Comparison of ENCODE assay signal across 23 mouse cellular contexts in the genomic region with DNA sequence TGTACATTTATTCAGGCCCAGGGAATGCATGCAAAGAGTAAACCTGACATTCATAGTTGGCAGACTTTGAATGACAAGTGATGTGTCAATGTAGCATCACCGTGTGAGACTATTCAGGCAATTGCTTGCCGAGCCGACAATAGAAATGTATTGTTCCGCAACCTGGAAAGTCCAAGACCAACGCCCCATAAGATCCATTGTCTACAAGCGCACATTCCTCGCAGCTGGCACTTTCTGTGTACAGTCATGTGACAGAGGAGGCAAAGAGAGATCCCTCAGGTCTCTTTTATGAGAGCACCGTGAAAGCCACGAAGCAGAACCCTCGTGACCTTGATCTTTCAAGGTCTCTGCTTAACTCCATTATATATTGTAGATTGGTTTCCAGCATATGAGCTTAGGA.
DNase-seq lines count a peak whose midpoint lies in the region; ATAC-seq and TF ChIP-seq lines count a peak whose summit lies in the region.
"Had no signal": no experiment of that assay in that cellular context is flagged by ENCODE, and none has a peak within 500 bp of the region (broad histone marks: within the 10 kb centered on the region; RNA-seq: fewer than 3 reads in every experiment).

No protein-coding gene starts in this region.

- H3K4me3 ChIP-seq in heart, embryonic 11.5 days (ENCODE audit: low read depth, low read length), result no peak overlapping the region
- no peak overlapping the region for H3K4me3 ChIP-seq in forebrain, postnatal 0 days (ENCODE audit: low read depth, low read length)
- H3K4me3 ChIP-seq: embryonic facial prominence, embryonic 10.5 days; embryonic facial prominence, embryonic 12.5 days; forebrain, embryonic 13.5 days; forebrain, embryonic 15.5 days had no signal

- WGBS in heart, embryonic 11.5 days (ENCODE audit: insufficient replicate concordance), result 87% methylated on average over 10 of the region's 10 CpGs
- WGBS in forebrain, postnatal 0 days, result 76% methylated on average over 10 of the region's 10 CpGs

- H3K36me3 ChIP-seq in heart, embryonic 11.5 days (ENCODE audit: control insufficient read depth, insufficient read depth, low read length), result no peaks in the 10 kb centered on the region
- no peaks in the 10 kb centered on the region for H3K36me3 ChIP-seq in forebrain, postnatal 0 days (ENCODE audit: insufficient read depth)
- H3K36me3 ChIP-seq: embryonic facial prominence, embryonic 10.5 days; embryonic facial prominence, embryonic 12.5 days; forebrain, embryonic 15.5 days; G1E had no signal

- no peak for TF ChIP-seq CTCF in forebrain, postnatal 0 days (IDR thresholded peaks at IDR 0.05; ENCODE audit: low read depth)

- H3K9ac ChIP-seq in heart, embryonic 11.5 days (ENCODE audit: low read depth, low read length), result no peak overlapping the region
- H3K9ac ChIP-seq in forebrain, postnatal 0 days, result no peak overlapping the region
- H3K9ac ChIP-seq: embryonic facial prominence, embryonic 12.5 days; forebrain, embryonic 13.5 days; forebrain, embryonic 15.5 days had no signal

- peak; percentile 55 for DNase-seq in heart, adult 11 months
- DNase-seq in R1 (ENCODE audit: low read depth, low spot score), result peak; percentile 92
- DNase-seq in embryo, embryonic 11 days, result no peak
- no peak for DNase-seq in forebrain, postnatal 0 days
- DNase-seq: adrenal gland, adult 8-10 months; adrenal gland, postnatal 14 days; adrenal gland, postnatal 36 days; B cell, adult 2 months; cerebellum, adult 11-12 months; cerebellum, adult 2 months; cerebellum, adult 9-10 months; cerebellum, postnatal 10 days; cerebellum, postnatal 25 days had no signal

- H3K4me1 ChIP-seq in heart, embryonic 11.5 days (ENCODE audit: control insufficient read depth, insufficient read depth, low read length), result 0 out of 2 replicates have a peak, but pooled peaks cover 2% of the 10 kb centered on the region
- H3K4me1 ChIP-seq in forebrain, postnatal 0 days (ENCODE audit: insufficient read depth), result no peaks in the 10 kb centered on the region

- peaks cover 4% of the 10 kb centered on the region for H3K27me3 ChIP-seq in heart, embryonic 11.5 days (ENCODE audit: control insufficient read depth, insufficient read depth, low read length)
- no peaks in the 10 kb centered on the region for H3K27me3 ChIP-seq in forebrain, postnatal 0 days (ENCODE audit: insufficient read depth, low read length)
- H3K27me3 ChIP-seq: CH12.LX had no signal

- no peak overlapping the region for H3K4me2 ChIP-seq in heart, embryonic 11.5 days
- no peak overlapping the region for H3K4me2 ChIP-seq in forebrain, postnatal 0 days (ENCODE audit: low read depth)
- H3K4me2 ChIP-seq: embryonic facial prominence, embryonic 12.5 days; forebrain, embryonic 13.5 days; forebrain, embryonic 15.5 days had no signal

- H3K27ac ChIP-seq in heart, embryonic 11.5 days (ENCODE audit: low read depth, low read length), result no peak overlapping the region
- no peak overlapping the region for H3K27ac ChIP-seq in forebrain, postnatal 0 days (ENCODE audit: low read depth, low read length)
- H3K27ac ChIP-seq: embryonic facial prominence, embryonic 10.5 days; embryonic facial prominence, embryonic 12.5 days; forebrain, embryonic 13.5 days; forebrain, embryonic 15.5 days had no signal

- no peaks in the 10 kb centered on the region for H3K9me3 ChIP-seq in heart, embryonic 11.5 days (replicated peaks; ENCODE audit: control insufficient read depth, low read length)
- no peaks in the 10 kb centered on the region for H3K9me3 ChIP-seq in forebrain, postnatal 0 days (ENCODE audit: low read length)
- H3K9me3 ChIP-seq: embryonic facial prominence, embryonic 10.5 days; embryonic facial prominence, embryonic 12.5 days; forebrain, embryonic 13.5 days; forebrain, embryonic 15.5 days had no signal

- ATAC-seq in heart, embryonic 11.5 days (replicated peaks; ENCODE audit: insufficient number of reproducible peaks, low FRiP score, low TSS enrichment), result no peak
- ATAC-seq in forebrain, postnatal 0 days, result no peak
- ATAC-seq: activated CD4-positive, CD25-positive, alpha-beta regulatory T cell, adult 4 months; CD4-positive, CD25-positive, alpha-beta regulatory T cell, adult 4 months; forebrain, embryonic 13.5 days; forebrain, embryonic 15.5 days; Patski had no signal

Comparison
In these comparisons a context has a peak if more than half of its experiments do, and no peak if none do; other contexts are left out.
1. DNase-seq: peak in heart, adult 11 months (single experiment) and R1 (single experiment); none in embryo, embryonic 11 days (single experiment) and forebrain, postnatal 0 days (single experiment).